Mouse (Mus musculus) small intestine, adult 2 months (tissue): ENCODE measurements at regions not wholly inside any gene's neighbourhood (a gene's known extent, or its start where the extent isn't known, plus 50 kb on each side); places are given as distances from the start of the nearest gene placed in this dataset.

Experiments used
- CTCF ChIP-seq: fragments of 200-500 bp; IDR thresholded peaks from 2 replicates; pipeline ENCODE4 v1.5.1; 2012; ENCODE audit warnings: low read depth, mild to moderate bottlenecking, control low read depth, inconsistent platforms, low read length, moderate library complexity, mixed read lengths; ENCODE audit not compliant: insufficient replicate concordance, insufficient read length; ENCODE audit errors: extremely low read depth
- POLR2A ChIP-seq: fragments of 200-500 bp; IDR thresholded peaks from 2 replicates; pipeline ENCODE4 v1.6.1; 2012; ENCODE audit warnings: low read depth, mild to moderate bottlenecking, control low read depth, inconsistent platforms, low read length, moderate library complexity

DNA sequence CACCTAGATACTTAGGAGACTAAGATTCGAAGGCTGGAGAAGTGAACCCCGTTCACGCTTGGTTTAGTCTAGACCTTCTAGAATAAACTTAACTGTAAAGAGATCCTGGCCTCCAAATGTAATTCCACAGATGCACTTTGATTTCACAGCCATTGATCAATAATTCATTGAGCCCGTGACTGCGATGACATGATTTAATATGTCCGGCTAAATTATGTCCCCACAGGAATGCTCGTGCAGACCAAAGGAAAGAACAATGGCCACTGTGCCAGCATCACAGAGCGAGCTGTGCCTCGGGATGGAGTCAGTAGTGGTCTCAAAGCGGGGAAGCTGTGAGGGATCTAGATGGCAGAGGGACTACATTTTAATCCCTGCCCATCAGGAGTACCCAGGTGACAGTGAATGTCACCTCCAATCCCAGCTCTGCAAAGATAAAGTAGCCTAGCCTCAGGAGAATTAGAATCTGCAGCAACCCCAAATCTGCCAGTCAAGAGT is 256.5 kb upstream of the Id2 start:
- no peak for TF ChIP-seq POLR2A
- no peak for TF ChIP-seq CTCF
